Mouse (Mus musculus) limb, embryonic 14.5 days (tissue): Measurements from ENCODE around the gene Trip6. TPM values are rescaled to one million over a fixed set of nuclear protein-coding genes. Genes with fewer than 3 reads are reported as not detected.

Experiments used
- ATAC-seq: fragments of 200-750 bp; cut with Nextera tagmentation; 2 replicates; pipeline ENCODE4 v1.8.0; 2017; ENCODE audit warnings: low read depth, moderate number of reproducible peaks, moderate TSS enrichment; ENCODE audit not compliant: low FRiP score
- DNase-seq: peaks from one replicate; pipeline ENCODE4 v3.0.0-alpha.2; 2015; ENCODE audit warnings: low spot score
- H3K27ac ChIP-seq: fragments of 300-500 bp; sonication (generic); replicated peaks from 2 replicates; pipeline ENCODE4 v1.5.1; 2014; ENCODE audit warnings: low read depth, mild to moderate bottlenecking, low read length, moderate library complexity, mixed read lengths
- H3K27me3 ChIP-seq: fragments of 300-500 bp; sonication (generic); 2 replicates; pipeline ENCODE4 v1.6.1; 2014; ENCODE audit warnings: low read length, mixed read lengths; ENCODE audit not compliant: control insufficient read depth, insufficient read depth
- H3K36me3 ChIP-seq: fragments of 300-500 bp; sonication (generic); 2 replicates; pipeline ENCODE4 v1.6.1; 2014; ENCODE audit warnings: mild to moderate bottlenecking, low read length, moderate library complexity, mixed read lengths; ENCODE audit not compliant: control insufficient read depth, insufficient read depth
- H3K4me1 ChIP-seq: fragments of 300-500 bp; sonication (generic); 2 replicates; pipeline ENCODE4 v1.6.1; 2014; ENCODE audit warnings: antibody characterized with exemption, low read length, mixed read lengths; ENCODE audit not compliant: control insufficient read depth, insufficient read depth
- H3K4me2 ChIP-seq: fragments of 300-500 bp; sonication (generic); replicated peaks from 2 replicates; pipeline ENCODE4 v1.6.1; 2014; ENCODE audit warnings: low read depth, mild to moderate bottlenecking, low read length, moderate library complexity; ENCODE audit not compliant: severe bottlenecking
- H3K4me3 ChIP-seq: fragments of 300-500 bp; sonication (generic); replicated peaks from 2 replicates; pipeline ENCODE4 v1.5.1; 2014; ENCODE audit warnings: low read length
- H3K9ac ChIP-seq: fragments of 300-500 bp; sonication (generic); 2 replicates; pipeline ENCODE4 v1.6.1; 2014; ENCODE audit warnings: mild to moderate bottlenecking, low read depth, low read length, moderate library complexity; ENCODE audit not compliant: severe bottlenecking
- H3K9me3 ChIP-seq: fragments of 300-500 bp; sonication (generic); 2 replicates; pipeline ENCODE4 v1.6.1; 2016; ENCODE audit warnings: low read length; ENCODE audit not compliant: control insufficient read depth
- POLR2A ChIP-seq: fragments of 200-500 bp; IDR thresholded peaks from 2 replicates; pipeline ENCODE4 v1.8.0; 2012; ENCODE audit warnings: inconsistent platforms, mild to moderate bottlenecking, moderate library complexity, borderline replicate concordance; ENCODE audit not compliant: insufficient read depth, insufficient read length; ENCODE audit errors: extremely low read depth
- WGBS: fragments of 180-500 bp; shearing (Covaris S2); extraction: QIAGEN DNeasy Blood & Tissue Kit; methylation state at CpG from one replicate; pipeline ENCODE4 v1.1.7; 2014; 5-methylcytosine and 5-hydroxymethylcytosine counted together
- polyA plus RNA-seq, 2 experiments: library from polyadenylated mRNA; depleted of rRNA in 1 of 2; stranded (reverse) in 1 of 2; unstranded in 1 of 2; fragments of >200 nt; fragmentation: Nextera tagmentation in 1 of 2; extraction: Ambion mirVana in 1 of 2; gene quantifications; 2 replicates each; pipeline versions ENCODE4 v1.2.1 to v1.2.3; 2012 to 2014

Trip6 gene
- polyA plus RNA-seq, 2 experiments = 91.0 to 131 TPM

- ATAC-seq (no peak), DNase-seq (no peak)
- no peaks in the 10 kb centered on the region for H3K27me3 ChIP-seq
- peak overlapping the region; percentile 84 for H3K9ac ChIP-seq
- under 1% methylated on average over 21 of the region's 22 CpGs for WGBS
- H3K4me1 ChIP-seq = peaks cover 29% of the 10 kb centered on the region
- H3K36me3 ChIP-seq = peaks cover 63% of the 10 kb centered on the region
- H3K4me3 ChIP-seq = peak overlapping the region; percentile 71
- no peaks in the 10 kb centered on the region for H3K9me3 ChIP-seq
- H3K27ac ChIP-seq = peak overlapping the region; percentile 96
- H3K4me2 ChIP-seq = peak overlapping the region; percentile 94
- TF ChIP-seq POLR2A = peak; percentile 63; the same call in 1 of the 2 replicates
Observed at GRCm38 (mm10) chr5:137313466-137314192, 575 bp downstream of the Trip6 start.

DNA sequence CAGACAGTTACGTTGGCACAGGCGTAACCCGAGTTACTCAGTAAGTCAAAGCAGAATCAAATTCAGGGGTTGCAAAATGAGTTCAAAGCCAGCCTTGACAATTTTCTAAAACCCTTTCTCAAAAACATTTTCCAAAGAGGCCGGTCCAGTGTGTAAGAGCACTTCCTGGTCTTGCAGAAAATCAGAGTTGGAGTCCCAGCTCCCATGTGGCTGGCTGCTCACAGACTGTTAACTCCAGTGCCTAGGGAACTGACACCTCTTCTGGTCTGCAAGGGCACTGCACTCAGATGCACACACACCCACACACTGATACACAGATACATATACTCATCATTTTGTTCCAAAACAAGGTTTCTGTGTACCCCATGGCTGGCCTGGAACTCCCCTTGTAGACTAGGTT lies 5.8 kb downstream of the Trip6 start:
- ATAC-seq (no peak), DNase-seq (no peak)
- peak overlapping the region; percentile 91 for H3K27ac ChIP-seq
- TF ChIP-seq POLR2A = no peak
- H3K36me3 ChIP-seq = peaks cover 62% of the 10 kb centered on the region
- peak overlapping the region; percentile 94 for H3K4me3 ChIP-seq
- no peaks in the 10 kb centered on the region for H3K27me3 ChIP-seq
- 89% methylated on average over 4 of the region's 4 CpGs for WGBS
- no peaks in the 10 kb centered on the region for H3K9me3 ChIP-seq
- H3K4me1 ChIP-seq = peaks cover 31% of the 10 kb centered on the region
- H3K9ac ChIP-seq = no peak overlapping the region; the same call in 1 of the 2 replicates
- H3K4me2 ChIP-seq = peak overlapping the region; percentile 78

DNA sequence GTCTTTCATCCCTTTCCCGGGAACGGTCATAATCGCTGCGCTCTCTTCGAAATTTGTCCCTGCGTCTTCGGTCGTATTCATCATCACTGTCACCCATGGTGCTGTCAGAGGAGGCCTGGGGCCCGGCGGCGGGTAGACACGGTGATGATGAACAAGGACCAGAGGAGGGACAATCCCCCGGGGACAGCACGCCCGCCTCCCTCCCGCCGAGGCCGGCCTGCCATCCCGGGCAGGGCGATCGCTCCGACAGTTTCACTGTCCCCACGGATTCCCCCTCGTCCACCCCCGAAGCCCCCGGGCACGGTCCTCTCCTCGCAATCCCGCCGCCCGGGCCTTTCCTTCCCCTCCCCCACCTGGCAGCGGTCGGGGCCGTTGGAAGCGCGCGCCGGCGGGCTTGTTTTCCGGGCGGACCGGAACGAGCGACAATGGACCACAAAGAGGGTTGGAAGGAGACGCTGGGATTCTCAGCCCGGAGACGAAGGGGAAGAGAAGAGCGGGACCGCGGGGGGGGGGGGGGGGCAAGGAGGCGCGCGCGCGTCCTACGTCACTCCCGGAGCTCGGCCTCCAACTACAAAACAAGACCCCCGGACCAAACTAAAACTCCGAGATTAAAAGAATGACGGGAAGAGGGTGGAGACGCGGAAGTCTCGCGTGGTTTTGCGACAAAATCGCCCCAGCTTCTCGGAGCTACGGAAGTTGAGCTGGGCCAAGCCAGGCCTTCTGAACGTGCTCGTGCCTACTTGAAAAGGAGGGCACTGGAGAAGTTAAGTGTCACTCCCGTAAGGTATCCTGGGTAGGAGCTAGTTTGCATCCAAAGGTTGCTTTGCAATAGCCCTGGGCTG lies 6.9 kb downstream of the Trip6 start, which contains the start of gene Srrt:
Gene Srrt, minus strand, starts transcription at position 604 of the 842 bp plus-strand sequence.
- under 1% methylated on average over 49 of the region's 72 CpGs for WGBS
- Histone ChIP-seq H3K4me2 (peak within 1 kb of the TSS; percentile 78), H3K27ac (peak within 1 kb of the TSS; percentile 91), H3K4me1 (peaks cover 23% of the 10 kb centered on the region), H3K36me3 (peaks cover 68% of the 10 kb centered on the region), H3K27me3 (no peaks in the 10 kb centered on the region), H3K9ac (peak within 1 kb of the TSS; percentile 97), H3K9me3 (no peaks in the 10 kb centered on the region), H3K4me3 (peak within 1 kb of the TSS; percentile 94)
- ATAC-seq = peak; percentile 91
- peak; percentile 67; the same call in 1 of the 2 replicates for TF ChIP-seq POLR2A
- DNase-seq = peak; percentile 97

DNA sequence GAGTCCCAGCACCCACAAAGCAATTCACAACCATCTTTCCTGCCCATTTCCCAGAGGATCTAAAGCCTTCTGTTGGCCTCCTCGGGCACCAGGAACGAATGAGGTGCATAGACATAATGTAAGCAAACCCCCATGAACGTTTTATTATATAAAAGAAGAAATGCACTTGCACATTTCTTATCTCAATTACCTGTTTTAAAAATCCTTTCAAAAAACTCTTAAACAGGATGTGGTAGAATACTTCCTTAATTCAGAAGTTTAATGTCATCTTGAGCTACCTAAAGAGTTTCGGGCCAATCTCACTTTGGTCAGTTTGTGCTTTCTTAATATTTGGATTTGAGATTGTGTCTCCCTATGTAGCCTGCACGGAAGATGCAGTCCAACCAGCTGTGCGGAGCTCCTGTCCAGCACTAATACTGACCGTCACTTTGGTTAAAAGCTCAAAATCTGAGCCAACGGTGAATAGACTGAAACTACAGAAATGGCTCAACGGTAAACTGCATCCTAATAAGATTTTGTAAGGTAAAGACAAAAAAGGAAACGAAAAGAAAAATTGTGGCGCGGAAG lies 7.7 kb downstream of the Trip6 start:
- no peak for DNase-seq
- ATAC-seq = no peak
- Histone ChIP-seq H3K4me3 (peak overlapping the region; percentile 94), H3K9ac (peak overlapping the region; percentile 97), H3K9me3 (no peaks in the 10 kb centered on the region), H3K27me3 (no peaks in the 10 kb centered on the region), H3K36me3 (peaks cover 69% of the 10 kb centered on the region), H3K4me2 (peak overlapping the region; percentile 78), H3K4me1 (peaks cover 18% of the 10 kb centered on the region), H3K27ac (peak overlapping the region; percentile 91; the same call in 1 of the 2 replicates)
- WGBS = 14% methylated on average over 12 of the region's 12 CpGs
- no peak for TF ChIP-seq POLR2A

GRCm38 (mm10) chr5:137305822-137306221 lies 8.4 kb downstream of the Trip6 start:
- peaks cover 69% of the 10 kb centered on the region for H3K36me3 ChIP-seq
- TF ChIP-seq POLR2A = no peak

More at GRCm38 (mm10) chr5:137305822-137306221, 8.4 kb downstream of the Trip6 start:
- H3K27me3 ChIP-seq = no peaks in the 10 kb centered on the region
- peak overlapping the region; percentile 78 for H3K4me2 ChIP-seq
- H3K4me1 ChIP-seq = peaks cover 21% of the 10 kb centered on the region
- DNase-seq (no peak), ATAC-seq (no peak)
- H3K9me3 ChIP-seq = no peaks in the 10 kb centered on the region
- H3K4me3 ChIP-seq = peak overlapping the region; percentile 94
- no peak overlapping the region for H3K27ac ChIP-seq
- 0 out of 2 replicates have a peak overlapping the region, but pooled peaks have one; percentile 97 for H3K9ac ChIP-seq
- WGBS = 36% methylated on average over 3 of the region's 3 CpGs
